Mouse (Mus musculus): ENCODE data around the gene Zfp352. TPM values are rescaled to one million over a fixed set of nuclear protein-coding genes. Genes with fewer than 3 reads are reported as not detected.
"Not testable (repeated sequence)": the region's sequence is repeated elsewhere in the genome, so short reads cannot be mapped to it uniquely, and the experiment has no call there.

The Zfp352 gene
- polyA plus RNA-seq (2016; fragmentation: Nextera tagmentation; extraction: Ambion mirVana) = not detected in 2 replicates

DNA sequence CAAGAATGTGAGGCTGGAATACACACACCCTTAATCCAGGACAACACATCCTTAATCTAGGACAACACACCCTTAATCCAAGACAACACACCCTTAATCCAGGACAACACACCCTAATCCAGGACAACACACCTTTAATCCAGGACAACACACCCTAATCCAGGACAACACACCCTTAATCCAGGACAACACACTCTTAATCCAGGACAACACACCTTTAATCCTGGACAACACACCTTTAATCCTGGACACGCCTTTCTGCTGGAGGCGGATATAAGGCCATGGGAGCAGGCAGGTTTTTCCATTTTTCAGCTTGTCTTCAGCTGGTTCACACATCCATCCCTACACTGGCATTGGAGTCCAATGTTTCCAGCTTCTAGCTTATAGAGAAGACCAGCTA, at the start of gene Zfp352:
Zfp352 (plus strand) TSS at position 301 of the 400 bp plus-strand sequence.
- Histone ChIP-seq H3K36me3 (no peaks in the 10 kb centered on the region), H3K4me2 (no peak within 1 kb of the TSS), H3K4me1 (replicated peaks) (no peaks in the 10 kb centered on the region), H3K27me3 (no peaks in the 10 kb centered on the region), H3K9me3 (no peaks in the 10 kb centered on the region), H3K27ac (no peak within 1 kb of the TSS), H3K4me3 (replicated peaks) (no peak within 1 kb of the TSS), H3K9ac (replicated peaks) (no peak within 1 kb of the TSS)
- ATAC-seq (ENCODE audit: insufficient number of reproducible peaks, insufficient read depth, low FRiP score, low TSS enrichment, low read depth) = no peak
- WGBS = 88% methylated on average over 2 of the region's 2 CpGs

DNA sequence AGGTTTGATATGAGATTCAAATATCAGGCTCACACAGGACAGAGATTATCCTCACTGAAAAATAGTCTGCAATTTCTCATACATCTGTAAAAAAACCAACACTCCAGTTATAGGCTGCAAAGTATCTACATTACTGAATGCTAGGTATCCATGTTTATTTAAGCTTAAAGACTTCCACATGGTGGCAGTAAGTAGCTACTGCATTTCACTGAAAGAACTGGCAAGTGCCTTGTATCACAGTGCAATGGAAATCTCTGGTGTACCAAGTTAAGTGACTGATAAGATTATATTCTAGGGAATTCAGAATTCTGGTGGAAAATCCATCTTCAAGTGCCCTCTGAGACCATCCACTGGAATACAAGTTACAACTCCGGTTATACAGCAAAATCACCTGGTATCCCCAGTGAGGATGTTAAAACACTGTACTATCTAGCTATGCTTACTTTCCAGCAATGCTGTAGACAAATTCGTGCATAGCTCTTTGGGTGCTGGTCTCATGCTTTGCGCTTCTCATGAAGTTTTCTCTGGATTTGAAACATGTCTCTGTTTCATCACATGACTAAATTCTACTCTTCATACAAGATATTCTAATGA, 47.6 kb upstream of the Zfp352 start:
- Histone ChIP-seq H3K27ac (no peak overlapping the region), H3K4me1 (replicated peaks) (no peaks in the 10 kb centered on the region), H3K36me3 (no peaks in the 10 kb centered on the region), H3K27me3 (no peaks in the 10 kb centered on the region), H3K9ac (replicated peaks) (no peak overlapping the region), H3K9me3 (no peaks in the 10 kb centered on the region), H3K4me2 (no peak overlapping the region), H3K4me3 (replicated peaks) (no peak overlapping the region)
- ATAC-seq (ENCODE audit: insufficient number of reproducible peaks, insufficient read depth, low FRiP score, low TSS enrichment, low read depth) = no peak
- WGBS = 89% methylated on average over 3 of the region's 3 CpGs

GRCm38 (mm10) chr4:90174036-90174435, 44.6 kb upstream of the Zfp352 start:
- Histone ChIP-seq H3K4me1 (replicated peaks) (no peaks in the 10 kb centered on the region), H3K9ac (replicated peaks) (no peak overlapping the region), H3K4me2 (no peak overlapping the region), H3K27me3 (no peaks in the 10 kb centered on the region), H3K4me3 (replicated peaks) (no peak overlapping the region), H3K9me3 (no peaks in the 10 kb centered on the region), H3K27ac (no peak overlapping the region), H3K36me3 (no peaks in the 10 kb centered on the region)
- no peak for ATAC-seq (ENCODE audit: insufficient number of reproducible peaks, insufficient read depth, low FRiP score, low TSS enrichment, low read depth)
- WGBS = 80% methylated on average over 1 of the region's 1 CpGs

DNA sequence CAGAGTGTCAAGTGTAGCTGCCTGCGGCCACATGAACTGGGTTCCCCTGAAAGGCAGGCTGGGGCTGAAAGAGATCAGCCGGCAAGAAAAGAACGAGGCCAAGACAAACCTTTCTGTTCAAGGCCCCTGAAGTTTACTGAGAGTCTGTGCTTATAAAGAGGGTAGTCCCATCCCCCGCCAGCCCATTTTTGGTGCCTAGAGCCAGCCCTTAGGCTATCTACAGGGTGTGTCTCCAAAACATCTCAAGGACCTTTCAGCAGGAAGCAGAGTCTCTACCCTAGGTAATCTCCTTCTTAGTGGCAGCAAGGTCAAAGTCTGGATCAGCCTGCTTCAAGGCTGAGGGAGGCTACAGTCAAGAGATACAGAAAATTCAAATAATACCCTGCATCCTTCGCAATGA, 15.2 kb upstream of the Zfp352 start:
- H3K27me3 ChIP-seq = no peaks in the 10 kb centered on the region
- WGBS = 88% methylated on average over 5 of the region's 5 CpGs
- ATAC-seq (ENCODE audit: insufficient number of reproducible peaks, insufficient read depth, low FRiP score, low TSS enrichment, low read depth) = no peak

DNA sequence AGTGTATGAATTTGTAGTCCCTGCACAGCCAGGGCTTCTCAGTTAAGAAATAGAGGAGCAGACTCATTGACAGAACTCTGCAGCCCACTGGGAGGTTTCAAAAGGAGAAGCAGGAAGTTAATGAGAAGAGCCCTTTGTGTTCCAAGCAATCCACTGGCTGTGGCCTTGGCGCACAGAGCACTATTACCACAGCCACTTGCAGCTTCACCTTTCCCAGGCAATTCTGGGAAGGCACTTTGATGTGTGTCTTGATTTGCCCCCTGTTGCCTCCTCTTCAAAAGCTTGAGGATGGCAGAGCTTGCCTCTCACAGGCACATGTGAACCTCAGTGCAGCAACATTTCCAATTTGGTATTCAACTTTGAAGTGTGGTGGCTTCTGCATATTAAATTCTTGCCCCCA, 7.1 kb upstream of the Zfp352 start:
- Histone ChIP-seq H3K27me3 (no peaks in the 10 kb centered on the region), H3K4me2 (no peak overlapping the region), H3K4me3 (replicated peaks) (no peak overlapping the region), H3K36me3 (no peaks in the 10 kb centered on the region), H3K9ac (replicated peaks) (no peak overlapping the region), H3K27ac (no peak overlapping the region), H3K9me3 (no peaks in the 10 kb centered on the region), H3K4me1 (replicated peaks) (no peaks in the 10 kb centered on the region)
- WGBS = 28% methylated on average over 1 of the region's 1 CpGs
- ATAC-seq (ENCODE audit: insufficient number of reproducible peaks, insufficient read depth, low FRiP score, low TSS enrichment, low read depth) = no peak

More for the DNA sequence above, 15.2 kb upstream of the Zfp352 start:
- Histone ChIP-seq H3K4me3 (replicated peaks) (no peak overlapping the region), H3K36me3 (no peaks in the 10 kb centered on the region), H3K4me2 (no peak overlapping the region), H3K9ac (replicated peaks) (no peak overlapping the region), H3K9me3 (no peaks in the 10 kb centered on the region), H3K27ac (no peak overlapping the region), H3K4me1 (replicated peaks) (no peaks in the 10 kb centered on the region)

DNA sequence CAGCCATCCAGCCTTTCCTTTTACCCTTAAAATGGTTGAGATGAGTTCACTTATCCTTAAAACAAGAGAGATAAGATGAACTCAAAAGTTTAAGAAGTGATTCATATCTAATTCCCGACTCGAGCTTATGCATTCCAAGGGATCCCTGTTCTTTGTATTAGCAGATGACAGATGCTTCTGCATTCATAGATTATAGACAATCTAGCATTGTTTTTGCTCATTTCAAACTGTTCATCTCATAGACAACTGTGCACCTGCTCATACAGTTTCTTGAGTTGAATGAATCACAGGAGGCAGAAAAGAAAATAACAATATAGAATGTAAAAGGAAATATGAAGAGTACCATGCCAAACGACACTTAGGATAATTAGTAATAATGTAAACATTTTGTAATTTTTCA, 6.5 kb upstream of the Zfp352 start:
- Histone ChIP-seq H3K4me3 (replicated peaks) (no peak overlapping the region), H3K36me3 (no peaks in the 10 kb centered on the region), H3K4me2 (no peak overlapping the region), H3K9ac (replicated peaks) (no peak overlapping the region), H3K27ac (no peak overlapping the region), H3K27me3 (no peaks in the 10 kb centered on the region), H3K4me1 (replicated peaks) (no peaks in the 10 kb centered on the region), H3K9me3 (no peaks in the 10 kb centered on the region)
- ATAC-seq (ENCODE audit: insufficient number of reproducible peaks, insufficient read depth, low FRiP score, low TSS enrichment, low read depth) = no peak
- WGBS = 87% methylated on average over 3 of the region's 3 CpGs

GRCm38 (mm10) chr4:90235646-90236045, 17.0 kb downstream of the Zfp352 start:
- H3K4me3 ChIP-seq (replicated peaks); ATAC-seq (ENCODE audit: insufficient number of reproducible peaks, insufficient read depth, low FRiP score, low TSS enrichment, low read depth); H3K4me1 ChIP-seq (replicated peaks); H3K27me3 ChIP-seq; H3K27ac ChIP-seq; H3K36me3 ChIP-seq; H3K4me2 ChIP-seq; H3K9me3 ChIP-seq; H3K9ac ChIP-seq (replicated peaks): not testable (repeated sequence)
- 97% methylated on average over 5 of the region's 5 CpGs for WGBS

- Histone ChIP-seq H3K9ac (replicated peaks) (no peak overlapping the region), H3K9me3 (peaks cover 40% of the 10 kb centered on the region), H3K27me3 (no peaks in the 10 kb centered on the region), H3K4me3 (replicated peaks) (no peak overlapping the region), H3K27ac (no peak overlapping the region), H3K4me1 (replicated peaks) (no peaks in the 10 kb centered on the region), H3K36me3 (no peaks in the 10 kb centered on the region), H3K4me2 (no peak overlapping the region)
- ATAC-seq (ENCODE audit: insufficient number of reproducible peaks, insufficient read depth, low FRiP score, low TSS enrichment, low read depth) = no peak
Observed at GRCm38 (mm10) chr4:90269781-90270180, 51.2 kb downstream of the Zfp352 start.

Measured in limb, embryonic 12.5 days (tissue).